Mouse (Mus musculus) intestine, embryonic 14.5 days (tissue): ENCODE results near the gene Pmm1. TPM values are rescaled to one million over a fixed set of nuclear protein-coding genes. Genes with fewer than 3 reads are reported as not detected.

Source experiments
- ATAC-seq: fragments of 200-750 bp; cut with Nextera tagmentation; replicated peaks from 2 replicates; pipeline ENCODE4 v1.8.0; 2017; ENCODE audit warnings: low read depth, moderate number of reproducible peaks, moderate TSS enrichment, moderate library complexity; ENCODE audit not compliant: low FRiP score, low TSS enrichment
- DNase-seq: peaks from one replicate; pipeline ENCODE4 v3.0.0-alpha.2; 2018; ENCODE audit warnings: low spot score
- H3K27ac ChIP-seq: fragments of 300-500 bp; sonication (generic); 2 replicates; pipeline ENCODE4 v1.5.1; 2014; ENCODE audit warnings: low read depth, mild to moderate bottlenecking, control low read depth
- H3K27me3 ChIP-seq: fragments of 300-500 bp; sonication (generic); replicated peaks from 2 replicates; pipeline ENCODE4 v1.6.1; 2014; ENCODE audit warnings: low read length, control low read depth; ENCODE audit not compliant: control insufficient read depth, insufficient read depth
- H3K36me3 ChIP-seq: fragments of 300-500 bp; sonication (generic); 2 replicates; pipeline ENCODE4 v1.6.1; 2014; ENCODE audit warnings: low read length, control low read depth; ENCODE audit not compliant: control insufficient read depth, insufficient read depth
- H3K4me1 ChIP-seq: fragments of 300-500 bp; sonication (generic); replicated peaks from 2 replicates; pipeline ENCODE4 v1.6.1; 2014; ENCODE audit warnings: low read length, control low read depth, mixed read lengths; ENCODE audit not compliant: control insufficient read depth, insufficient read depth
- H3K4me2 ChIP-seq: fragments of 300-500 bp; sonication (generic); 2 replicates; pipeline ENCODE4 v1.6.1; 2014; ENCODE audit warnings: low read length
- H3K4me3 ChIP-seq: fragments of 300-500 bp; sonication (generic); 2 replicates; pipeline ENCODE4 v1.5.1; 2014; ENCODE audit warnings: low read depth, low read length, control low read depth, mixed read lengths
- H3K9ac ChIP-seq: fragments of 300-500 bp; sonication (generic); 2 replicates; pipeline ENCODE4 v1.6.1; 2014; ENCODE audit warnings: mild to moderate bottlenecking, low read length
- H3K9me3 ChIP-seq: fragments of 300-500 bp; sonication (generic); 2 replicates; pipeline ENCODE4 v1.6.1; 2016; ENCODE audit warnings: low read length, control low read depth; ENCODE audit not compliant: control insufficient read depth
- WGBS: fragments of 180-500 bp; shearing (Covaris S2); extraction: QIAGEN DNeasy Blood & Tissue Kit; methylation state at CpG from one replicate; pipeline ENCODE4 v1.1.7; 2014; 5-methylcytosine and 5-hydroxymethylcytosine counted together
- polyA plus RNA-seq: library from polyadenylated mRNA; unstranded; fragments of >200 nt; fragmentation: Nextera tagmentation; extraction: Ambion mirVana; gene quantifications from 2 replicates; pipeline ENCODE4 v1.2.1, GENCODE M21; 2014

Gene Pmm1
- polyA plus RNA-seq, 1 experiment from 2014 or later: 25.8 TPM

- Histone ChIP-seq H3K4me3 (0 out of 2 replicates have a peak overlapping the region, but pooled peaks have one; percentile 13), H3K27me3 (no peaks in the 10 kb centered on the region), H3K4me2 (peak overlapping the region; percentile 37), H3K9me3 (no peaks in the 10 kb centered on the region), H3K36me3 (0 out of 2 replicates have a peak, but pooled peaks cover 3% of the 10 kb centered on the region), H3K9ac (no peak overlapping the region), H3K4me1 (peaks cover 13% of the 10 kb centered on the region), H3K27ac (peak overlapping the region; percentile 12; the same call in 1 of the 2 replicates)
- ATAC-seq (no peak; the same call in 1 of the 2 replicates), DNase-seq (no peak)
- 35% methylated on average over 9 of the region's 9 CpGs for WGBS
Measured at GRCm38 (mm10) chr15:81926446-81926822, 34.3 kb downstream of the Pmm1 start.

GRCm38 (mm10) chr15:81925760-81926445 lies 34.8 kb downstream of the Pmm1 start, which contains the start of gene Polr3h:
TSS of gene Polr3h (minus strand) at chr15:81926240.
- H3K4me2 ChIP-seq: peak within 1 kb of the TSS; percentile 61
- peaks cover 13% of the 10 kb centered on the region for H3K4me1 ChIP-seq
- peak within 1 kb of the TSS; percentile 63 for H3K4me3 ChIP-seq
- 0 out of 2 replicates have a peak, but pooled peaks cover 3% of the 10 kb centered on the region for H3K36me3 ChIP-seq
- peak within 1 kb of the TSS; percentile 60 for H3K9ac ChIP-seq
- ATAC-seq (peak; percentile 94), DNase-seq (peak; percentile 96)
- H3K27me3 ChIP-seq: no peaks in the 10 kb centered on the region
- WGBS: 1% methylated on average over 54 of the region's 54 CpGs
- no peaks in the 10 kb centered on the region for H3K9me3 ChIP-seq
- peak within 1 kb of the TSS; percentile 17; the same call in 1 of the 2 replicates for H3K27ac ChIP-seq

GRCm38 (mm10) chr15:81924933-81925332 lies 35.8 kb downstream of the Pmm1 start:
- Histone ChIP-seq H3K27ac (no peak overlapping the region), H3K4me1 (peaks cover 13% of the 10 kb centered on the region), H3K36me3 (0 out of 2 replicates have a peak, but pooled peaks cover 3% of the 10 kb centered on the region), H3K27me3 (no peaks in the 10 kb centered on the region), H3K4me3 (peak overlapping the region; percentile 63), H3K9ac (peak overlapping the region; percentile 60), H3K4me2 (peak overlapping the region; percentile 61), H3K9me3 (no peaks in the 10 kb centered on the region)
- no peak for DNase-seq
- ATAC-seq: no peak
- 87% methylated on average over 11 of the region's 11 CpGs for WGBS

- no peak overlapping the region for H3K4me3 ChIP-seq
- no peak overlapping the region for H3K4me2 ChIP-seq
- no peak overlapping the region for H3K9ac ChIP-seq
- H3K9me3 ChIP-seq: no peaks in the 10 kb centered on the region
- H3K27ac ChIP-seq: no peak overlapping the region
- 75% methylated on average over 5 of the region's 5 CpGs for WGBS
- peaks cover 18% of the 10 kb centered on the region for H3K36me3 ChIP-seq
- H3K27me3 ChIP-seq: no peaks in the 10 kb centered on the region
- ATAC-seq (no peak), DNase-seq (no peak)
- peaks cover 10% of the 10 kb centered on the region for H3K4me1 ChIP-seq
Measured at GRCm38 (mm10) chr15:81921255-81921654, 39.5 kb downstream of the Pmm1 start.

- 80% methylated on average over 10 of the region's 10 CpGs for WGBS
- Histone ChIP-seq H3K36me3 (peaks cover 24% of the 10 kb centered on the region), H3K4me2 (no peak overlapping the region), H3K27ac (no peak overlapping the region), H3K4me3 (no peak overlapping the region), H3K9me3 (no peaks in the 10 kb centered on the region), H3K4me1 (peaks cover 10% of the 10 kb centered on the region), H3K9ac (no peak overlapping the region), H3K27me3 (no peaks in the 10 kb centered on the region)
- no peak for ATAC-seq
- DNase-seq: no peak
Measured at GRCm38 (mm10) chr15:81920546-81921217, 40.0 kb downstream of the Pmm1 start.

- no peak for ATAC-seq
- no peak overlapping the region for H3K4me3 ChIP-seq
- WGBS: 81% methylated on average over 5 of the region's 5 CpGs
- no peak overlapping the region for H3K27ac ChIP-seq
- DNase-seq: no peak
- no peaks in the 10 kb centered on the region for H3K27me3 ChIP-seq
- H3K9ac ChIP-seq: no peak overlapping the region
- no peak overlapping the region for H3K4me2 ChIP-seq
- H3K9me3 ChIP-seq: no peaks in the 10 kb centered on the region
- H3K4me1 ChIP-seq: no peaks in the 10 kb centered on the region
- peaks cover 40% of the 10 kb centered on the region for H3K36me3 ChIP-seq
Measured at GRCm38 (mm10) chr15:81919062-81919461, 41.7 kb downstream of the Pmm1 start.

- 0 out of 2 replicates have a peak, but pooled peaks have one; percentile 29 for ATAC-seq
Measured at GRCm38 (mm10) chr15:81917621-81918463, 42.9 kb downstream of the Pmm1 start.

GRCm38 (mm10) chr15:81917201-81917600 lies 43.5 kb downstream of the Pmm1 start:
- Histone ChIP-seq H3K4me3 (no peak overlapping the region), H3K4me2 (no peak overlapping the region), H3K4me1 (no peaks in the 10 kb centered on the region), H3K9ac (no peak overlapping the region), H3K9me3 (no peaks in the 10 kb centered on the region), H3K36me3 (peaks cover 56% of the 10 kb centered on the region), H3K27me3 (no peaks in the 10 kb centered on the region), H3K27ac (no peak overlapping the region)
- 86% methylated on average over 12 of the region's 12 CpGs for WGBS
- ATAC-seq (no peak), DNase-seq (no peak)

More at GRCm38 (mm10) chr15:81917621-81918463, 42.9 kb downstream of the Pmm1 start:
- 57% methylated on average over 5 of the region's 6 CpGs for WGBS
- H3K36me3 ChIP-seq: peaks cover 49% of the 10 kb centered on the region
- no peak overlapping the region for H3K27ac ChIP-seq
- H3K9me3 ChIP-seq: no peaks in the 10 kb centered on the region
- H3K9ac ChIP-seq: no peak overlapping the region
- H3K4me3 ChIP-seq: no peak overlapping the region
- H3K27me3 ChIP-seq: no peaks in the 10 kb centered on the region
- no peak overlapping the region for H3K4me2 ChIP-seq
- DNase-seq: peak; percentile 84
- H3K4me1 ChIP-seq: no peaks in the 10 kb centered on the region
